ENCODE assay signal across 14 mouse cellular contexts in genomic region chr10:67400434-67400833, GRCm38 (mm10).
A peak's percentile ranks its signal among the peaks of the same experiment; 100 is the strongest.
DNase-seq lines count a peak whose midpoint lies in the region; TF ChIP-seq lines count a peak whose summit lies in the region.
"Had no signal": no experiment of that assay in that cellular context is flagged by ENCODE, and none has a peak within 500 bp of the region (broad histone marks: within the 10 kb centered on the region; RNA-seq: fewer than 3 reads in every experiment).

No protein-coding gene starts in this region.

- TF ChIP-seq CTCF in lung, adult 2 months (IDR thresholded peaks at IDR 0.05; ENCODE audit: insufficient read depth, low read length): no peak

- no peaks in the 10 kb centered on the region for H3K4me1 ChIP-seq in lung, adult 2 months (ENCODE audit: control insufficient read depth, insufficient read depth, low read length)
- H3K4me1 ChIP-seq: midbrain, embryonic 10.5 days had no signal

- peak; percentile 37 for DNase-seq in heart, adult 11 months
- DNase-seq in heart, postnatal 36 days: no peak
- DNase-seq in lung, adult 2 months: peak; percentile 17
- peak; percentile 36 for DNase-seq in naive thymus-derived CD4-positive, alpha-beta T cell, adult 2 months (ENCODE audit: low read depth)
- DNase-seq in right cerebral cortex, postnatal 25 days: no peak
- DNase-seq in urinary bladder, postnatal 25 days (ENCODE audit: low spot score): no peak
- no peak for DNase-seq in kidney, postnatal 25 days
- DNase-seq in frontal cortex, postnatal 14 days (ENCODE audit: low spot score in 2 of 2): no peak
- DNase-seq: cerebellum, adult 9-11 months; heart, postnatal 4 days had no signal

- WGBS in lung, adult 2 months: 47% methylated on average over 5 of the region's 5 CpGs

- no peak overlapping the region for H3K4me3 ChIP-seq in lung, adult 2 months (replicated peaks; ENCODE audit: extremely low read depth, low read depth, low read length)
- H3K4me3 ChIP-seq: embryonic facial prominence, embryonic 12.5 days; forebrain, embryonic 10.5 days; midbrain, embryonic 10.5 days; myocyte had no signal

- no peak for TF ChIP-seq POLR2A in lung, adult 2 months (IDR thresholded peaks at IDR 0.05; ENCODE audit: borderline replicate concordance, extremely low read depth, low read depth, low read length)

- intact Hi-C loops in heart, postnatal 36 days (cut with DNase I): no loop called here

Comparison
In these comparisons a context has a peak if more than half of its experiments do, and no peak if none do; other contexts are left out.
1. DNase-seq: peak in heart, adult 11 months (single experiment), lung, adult 2 months (single experiment) and naive thymus-derived CD4-positive, alpha-beta T cell, adult 2 months (single experiment); none in heart, postnatal 36 days (0 of 2), right cerebral cortex, postnatal 25 days (single experiment), urinary bladder, postnatal 25 days (single experiment), kidney, postnatal 25 days (0 of 2) and frontal cortex, postnatal 14 days (0 of 2).